Mouse (Mus musculus) mature B cell (primary cell): Measurements from ENCODE around the gene Hira.
"Not testable (repeated sequence)": the region's sequence is repeated elsewhere in the genome, so short reads cannot be mapped to it uniquely, and the experiment has no call there.

Experiments used
- in situ Hi-C: fragments of 300-500 bp; cut with MboI; formaldehyde crosslinking; loops from 2 replicates; pipeline ENCODE4 v1.14.3; 2019

Gene Hira

DNA sequence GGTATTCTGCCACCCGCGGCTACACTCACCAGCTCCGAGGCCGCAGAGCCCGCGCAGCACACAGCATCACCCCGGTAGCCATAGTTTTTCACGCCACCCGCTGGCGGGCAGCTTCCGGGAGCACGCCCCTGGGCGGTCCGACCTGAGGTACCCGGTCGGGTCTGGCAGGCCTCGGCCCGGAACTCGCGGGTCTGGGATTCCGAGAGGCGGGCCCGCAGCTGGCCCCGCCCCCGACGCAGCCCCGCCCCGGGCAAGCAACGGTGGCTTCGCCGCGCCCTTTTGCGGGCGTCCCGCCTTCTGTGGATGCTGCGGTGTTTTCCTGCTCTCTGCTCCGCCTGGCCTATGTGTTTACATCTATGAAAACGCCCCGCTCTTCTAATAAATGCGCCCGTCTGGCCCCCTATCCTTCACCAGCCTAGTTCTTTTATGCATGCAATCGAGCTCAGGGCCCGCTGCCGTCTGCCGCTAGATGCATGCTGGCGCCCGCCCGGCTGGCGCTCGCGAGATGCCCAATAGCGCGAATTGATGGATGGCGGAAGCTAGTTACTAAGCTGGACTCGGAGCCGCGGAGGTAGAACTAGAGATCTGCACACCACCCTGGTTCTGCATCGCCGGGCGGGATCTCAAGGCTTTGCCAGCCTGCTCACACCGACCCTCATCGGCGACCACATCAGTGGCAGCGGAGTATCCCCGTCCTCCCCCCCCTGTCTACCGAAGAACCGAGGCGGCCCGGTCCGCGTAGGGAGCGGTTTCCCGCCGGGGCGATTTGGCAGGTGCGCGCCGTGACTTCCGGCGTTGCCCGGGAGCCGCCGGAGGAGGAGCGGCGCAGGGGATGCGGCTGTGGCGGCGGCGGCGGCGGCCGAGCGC, at the start of gene Hira, which contains the start of gene Mrpl40:
TSS of gene Hira (plus strand) at position 596 of the 867 bp plus-strand sequence.
TSS of gene Mrpl40 (minus strand) at position 421 of the 867 bp plus-strand sequence.
- in situ Hi-C loops, result no loop called here

DNA sequence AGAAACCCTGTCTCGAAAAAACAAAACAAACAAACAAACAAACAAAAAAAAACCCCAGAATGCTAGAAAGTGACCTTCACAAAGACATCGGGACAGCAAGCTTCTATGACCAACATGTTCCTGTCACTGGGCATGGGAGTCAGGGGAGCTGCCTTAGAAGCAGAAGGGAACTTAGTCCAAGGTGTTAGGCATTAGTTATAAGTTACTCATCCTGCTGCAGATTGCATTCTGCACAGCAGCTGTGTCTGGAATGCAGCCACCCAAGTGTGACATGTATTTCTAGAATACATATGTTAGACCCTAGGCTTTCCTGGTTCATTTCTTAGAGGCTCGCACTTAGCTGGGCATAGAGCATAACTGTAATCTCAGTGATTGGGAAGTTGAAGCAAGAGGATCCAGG, 48.2 kb upstream of the Hira start:
- in situ Hi-C loops, result no loop called here

DNA sequence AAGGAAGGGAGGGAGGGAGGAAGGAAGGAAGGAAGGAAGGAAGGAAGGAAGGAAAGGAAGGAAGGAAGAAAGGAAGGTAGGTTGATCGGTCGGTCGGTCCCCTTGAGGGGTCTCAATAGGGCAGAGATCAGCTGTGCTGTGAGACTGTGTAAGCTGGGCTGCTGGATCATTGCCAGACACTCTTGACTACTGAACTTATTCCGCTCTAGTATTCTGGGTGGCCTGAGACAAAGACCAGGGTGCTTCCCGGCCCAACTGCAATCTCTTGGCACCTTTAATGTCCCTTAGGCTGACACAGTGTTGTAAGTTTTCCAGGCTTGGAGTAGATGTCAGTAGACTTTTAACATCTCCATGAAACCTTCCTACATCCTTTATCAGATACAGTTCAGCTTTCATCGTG, 47.7 kb upstream of the Hira start:
- in situ Hi-C loops, result no loop called here

DNA sequence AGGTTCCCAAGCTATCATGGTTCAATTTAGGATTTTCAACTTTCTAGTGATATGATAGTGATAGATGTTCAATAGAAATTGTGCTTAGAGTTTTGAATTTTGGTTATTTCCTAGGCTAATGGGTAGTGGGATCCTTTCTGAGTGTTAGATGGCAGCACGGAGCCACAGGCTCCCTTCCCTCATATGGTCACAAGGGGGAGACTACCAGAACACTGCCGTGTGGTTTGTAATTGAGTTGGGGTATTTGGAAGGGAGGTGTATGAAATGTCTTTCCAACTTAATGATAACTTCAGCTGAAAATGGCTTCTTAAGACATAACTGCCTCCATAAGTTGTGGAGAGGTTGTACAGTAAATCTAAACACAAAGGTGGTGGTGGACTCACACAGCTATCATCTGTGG, 43.4 kb upstream of the Hira start:
- in situ Hi-C loops, result no loop called here

DNA sequence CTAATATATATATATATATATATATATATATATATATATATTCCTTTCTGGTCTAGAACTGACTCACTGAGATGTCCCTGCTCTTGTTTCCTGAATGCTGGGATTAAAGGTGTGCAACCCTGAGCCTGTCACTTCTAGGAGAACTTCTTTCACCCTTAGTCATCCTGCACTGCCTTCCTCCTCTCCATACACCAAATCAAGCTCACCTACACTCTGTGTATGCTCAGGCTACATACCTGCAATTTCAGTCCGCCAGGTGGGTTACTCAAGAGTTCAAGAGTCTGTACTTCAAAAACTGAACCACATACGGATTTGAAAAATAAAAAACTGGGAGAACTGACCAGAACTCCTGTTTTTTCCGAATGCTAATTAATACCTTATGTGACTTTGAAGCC, 40.8 kb upstream of the Hira start:
- in situ Hi-C loops, result no loop called here

DNA sequence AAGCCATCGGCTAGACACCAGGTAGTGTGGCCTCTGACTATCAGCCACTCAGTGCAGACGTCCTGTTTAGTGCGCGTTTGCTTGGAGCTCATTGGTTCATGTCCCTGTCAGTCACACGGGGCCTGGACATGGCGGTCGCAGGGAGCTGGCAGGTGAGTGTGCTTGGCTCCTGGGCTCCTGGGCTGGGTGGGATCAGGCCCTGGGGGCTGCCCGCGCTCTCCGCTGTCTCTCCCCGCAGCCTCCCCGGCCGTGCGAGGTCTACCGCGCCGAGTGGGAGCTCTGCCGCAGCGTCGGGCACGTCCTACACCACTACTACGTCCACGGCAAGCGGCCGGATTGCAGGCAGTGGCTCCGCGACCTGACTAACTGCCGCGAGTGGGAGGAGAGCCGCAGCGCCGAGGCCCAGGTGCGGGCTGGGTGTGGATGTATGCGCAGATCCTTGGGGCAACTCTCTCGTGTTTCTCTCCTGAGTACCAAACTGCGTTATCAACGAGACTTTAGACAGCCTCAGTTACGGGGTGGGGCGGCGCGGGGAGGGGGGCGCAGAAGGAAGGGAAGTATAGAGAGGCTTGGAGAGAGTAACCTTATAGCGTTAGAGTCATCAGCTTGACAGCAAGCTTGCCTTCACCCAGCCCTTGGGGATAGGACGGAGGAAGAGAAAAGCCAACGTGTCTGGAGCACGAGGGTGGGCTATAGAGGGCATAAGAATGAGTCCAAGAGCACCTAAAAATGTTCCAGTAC, 40.2 kb upstream of the Hira start, which contains the start of the genes 2510002D24Rik and Gm28539:
TSS of gene 2510002D24Rik (plus strand) at position 111 of the 741 bp plus-strand sequence.
TSS of gene Gm28539 (plus strand) at position 117 of the 741 bp plus-strand sequence.
- in situ Hi-C loops, result no loop called here

DNA sequence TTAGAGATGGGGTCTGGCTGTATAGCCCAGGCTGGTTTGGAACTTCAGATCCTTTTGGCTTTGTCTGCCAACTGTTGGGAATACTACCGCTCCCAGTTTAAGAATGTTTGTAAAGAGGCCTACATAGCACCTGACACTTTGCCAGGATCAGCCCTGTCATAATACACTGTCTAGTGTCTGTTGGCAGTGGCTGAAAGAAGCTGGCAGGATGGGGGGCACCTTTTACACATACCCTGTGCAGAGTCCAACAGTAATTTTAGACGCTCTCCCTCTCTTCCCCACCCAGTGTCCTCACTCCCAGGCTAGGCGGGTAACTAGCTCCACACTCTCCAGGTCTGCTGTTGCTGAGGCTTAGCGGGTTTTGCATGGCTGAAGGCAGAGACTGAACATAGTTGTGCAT, 38.5 kb upstream of the Hira start:
- in situ Hi-C loops, result no loop called here

DNA sequence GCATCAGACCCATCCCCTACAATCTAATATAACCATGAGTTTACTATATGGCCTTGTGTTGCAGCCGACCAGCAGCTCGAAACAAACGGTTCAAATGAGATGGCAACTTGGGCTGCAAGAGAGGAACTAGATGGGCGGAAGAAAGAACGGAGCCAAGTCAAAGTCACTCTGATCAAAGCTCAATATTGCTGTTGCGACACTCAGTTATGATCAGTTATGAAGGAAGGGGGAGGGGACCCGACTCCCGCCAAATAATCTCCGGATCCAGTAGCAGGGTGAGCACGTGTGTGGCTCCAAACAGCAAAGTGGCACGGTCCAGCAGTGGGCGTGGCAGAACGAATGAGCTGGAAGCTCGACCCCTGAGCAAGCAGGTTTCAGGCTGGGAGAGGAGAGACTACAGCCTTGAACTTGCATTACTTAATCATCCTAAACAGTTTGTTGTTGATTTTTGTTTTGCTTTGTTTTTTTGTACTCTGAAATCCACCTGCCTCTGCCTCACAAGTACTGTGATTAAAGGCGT, 30.5 kb upstream of the Hira start:
- in situ Hi-C loops, result no loop called here

DNA sequence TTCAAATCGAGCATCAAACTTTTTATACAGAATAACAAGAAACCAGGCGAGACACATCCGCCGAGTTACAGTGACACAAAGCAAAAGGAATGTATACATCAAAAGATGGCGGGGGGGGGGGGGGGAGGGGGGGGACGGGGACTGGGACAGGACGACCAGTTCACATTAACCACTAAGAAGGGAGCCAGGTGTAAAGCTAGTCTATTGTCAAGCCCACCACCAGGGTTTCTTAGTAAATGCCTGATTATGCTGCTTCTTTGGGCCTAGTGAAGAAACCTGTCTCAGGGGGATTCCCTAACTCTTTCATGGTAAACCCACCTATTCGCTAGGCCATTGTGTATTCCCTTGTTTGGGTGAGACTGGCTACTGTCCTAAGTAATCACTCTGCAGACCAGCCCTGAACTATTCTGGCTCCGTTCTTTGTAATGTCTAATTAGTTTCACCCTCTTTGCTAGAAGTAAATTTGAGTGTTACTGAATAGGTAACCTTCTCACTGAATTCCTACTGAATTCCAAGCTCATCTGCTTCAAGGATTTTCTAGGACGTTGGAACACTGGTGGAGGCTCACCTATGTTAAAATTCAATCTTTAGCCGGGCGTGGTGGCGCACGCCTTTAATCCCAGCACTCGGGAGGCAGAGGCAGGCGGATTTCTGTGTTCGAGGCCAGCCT, 27.2 kb upstream of the Hira start:
- in situ Hi-C loops, result not testable (repeated sequence)

DNA sequence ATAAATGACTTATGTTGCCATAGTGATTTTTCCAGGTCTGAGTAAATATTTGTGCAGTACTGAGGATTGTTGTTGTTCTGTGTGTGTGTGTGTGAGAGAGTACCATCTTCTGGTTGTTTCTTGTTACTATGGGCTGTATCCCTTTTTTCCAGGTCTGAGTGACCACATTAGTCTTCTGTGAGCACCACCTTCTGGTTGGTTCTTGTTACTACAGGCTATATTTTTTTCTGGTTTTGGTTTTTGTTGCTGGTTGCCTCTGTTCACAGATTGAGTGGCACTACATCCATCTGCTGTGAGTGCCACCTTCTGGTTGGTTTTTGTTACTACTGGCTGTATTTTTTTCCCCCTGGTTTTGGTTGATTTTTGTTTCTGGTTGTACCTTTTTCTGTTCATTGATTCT, 18.3 kb upstream of the Hira start:
- in situ Hi-C loops, result no loop called here

DNA sequence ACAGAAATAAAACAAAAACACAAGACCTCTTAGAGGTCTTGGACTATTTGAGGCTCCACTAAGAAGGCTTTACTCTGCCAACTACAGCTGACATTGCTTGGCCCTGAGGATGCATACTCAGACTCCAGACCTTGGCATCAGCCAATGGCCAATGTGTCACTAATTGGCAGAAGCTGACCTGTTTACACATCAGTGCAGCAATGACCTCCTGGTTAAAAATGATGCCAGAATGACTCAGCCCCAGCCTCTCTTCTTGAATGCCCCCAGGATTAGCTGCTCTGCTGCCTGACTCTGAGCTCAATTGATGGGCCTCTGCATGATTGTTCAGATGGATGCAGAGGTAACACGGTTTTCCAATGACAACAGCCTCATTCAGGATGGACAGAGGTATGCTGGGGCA, 16.7 kb upstream of the Hira start:
- in situ Hi-C loops, result no loop called here

DNA sequence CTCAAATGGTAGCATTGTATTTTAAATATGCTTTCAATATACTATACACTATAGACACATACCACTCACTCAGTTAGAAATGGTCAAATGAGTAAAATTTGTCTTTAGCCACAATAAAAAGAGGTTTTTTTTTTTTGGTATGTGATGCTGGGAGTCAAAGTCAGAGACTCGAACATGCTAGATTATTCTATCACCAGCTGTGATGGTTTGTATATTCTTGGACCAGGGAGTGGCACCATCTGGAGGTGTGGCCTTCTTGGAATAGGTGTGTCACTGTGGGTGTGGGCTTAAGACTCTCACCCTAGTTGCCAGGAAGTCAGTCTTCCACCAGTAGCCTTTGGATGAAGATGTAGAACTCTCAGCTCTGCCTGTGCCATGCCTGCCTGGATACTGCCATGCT, 6.3 kb upstream of the Hira start:
- in situ Hi-C loops, result not testable (repeated sequence)

DNA sequence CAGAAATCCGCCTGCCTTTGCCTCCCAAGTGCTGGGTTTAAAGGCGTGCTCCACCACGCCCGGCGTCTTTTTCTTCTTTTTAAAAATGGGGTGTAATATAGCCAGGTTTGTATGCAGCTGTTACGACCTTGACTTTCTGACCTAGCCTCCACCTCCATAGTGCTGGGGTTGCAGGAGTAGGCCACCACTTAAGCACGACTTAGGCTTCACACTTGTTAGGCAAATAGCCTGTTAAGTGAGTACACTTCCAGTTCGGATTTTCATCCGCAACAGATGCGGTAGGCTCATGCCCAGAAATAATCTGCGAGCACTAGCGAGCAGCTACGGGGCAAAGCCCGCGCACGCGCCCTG, 771 bp upstream of the Hira start:
- in situ Hi-C loops, result no loop called here

DNA sequence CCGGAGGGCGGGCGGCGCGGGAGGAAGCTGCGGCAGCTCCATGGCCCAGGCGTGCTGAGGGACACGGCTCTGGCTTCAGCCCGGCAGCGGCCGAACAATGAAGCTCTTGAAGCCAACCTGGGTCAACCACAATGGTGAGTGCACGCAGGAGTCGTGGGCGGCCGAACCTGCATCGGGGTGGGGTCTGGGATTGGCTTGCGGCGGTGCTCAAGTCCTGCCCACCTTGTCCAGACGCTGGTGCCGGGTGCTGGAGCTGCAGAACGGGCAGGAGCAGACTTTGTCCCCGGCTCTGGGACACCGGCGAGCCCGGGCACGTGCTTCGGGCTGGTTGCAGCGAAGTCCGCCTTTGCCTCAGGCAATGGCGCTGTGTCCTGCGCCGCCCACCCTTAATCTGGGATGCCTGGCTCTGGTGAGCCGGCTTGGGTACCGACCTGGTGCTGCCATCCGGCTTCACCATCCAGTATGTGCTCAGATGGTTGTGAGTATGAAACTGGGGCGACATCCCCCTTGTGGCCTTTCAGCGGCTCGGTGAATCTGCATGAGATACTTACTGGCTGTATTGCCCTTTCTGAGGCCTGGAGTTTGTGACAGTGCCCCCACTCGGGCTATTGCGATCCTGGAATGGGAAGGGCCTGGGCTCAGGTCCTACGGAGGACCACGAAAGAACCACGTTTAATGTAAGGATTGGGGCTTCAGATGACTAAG, 701 bp downstream of the Hira start:
- in situ Hi-C loops, result no loop called here

DNA sequence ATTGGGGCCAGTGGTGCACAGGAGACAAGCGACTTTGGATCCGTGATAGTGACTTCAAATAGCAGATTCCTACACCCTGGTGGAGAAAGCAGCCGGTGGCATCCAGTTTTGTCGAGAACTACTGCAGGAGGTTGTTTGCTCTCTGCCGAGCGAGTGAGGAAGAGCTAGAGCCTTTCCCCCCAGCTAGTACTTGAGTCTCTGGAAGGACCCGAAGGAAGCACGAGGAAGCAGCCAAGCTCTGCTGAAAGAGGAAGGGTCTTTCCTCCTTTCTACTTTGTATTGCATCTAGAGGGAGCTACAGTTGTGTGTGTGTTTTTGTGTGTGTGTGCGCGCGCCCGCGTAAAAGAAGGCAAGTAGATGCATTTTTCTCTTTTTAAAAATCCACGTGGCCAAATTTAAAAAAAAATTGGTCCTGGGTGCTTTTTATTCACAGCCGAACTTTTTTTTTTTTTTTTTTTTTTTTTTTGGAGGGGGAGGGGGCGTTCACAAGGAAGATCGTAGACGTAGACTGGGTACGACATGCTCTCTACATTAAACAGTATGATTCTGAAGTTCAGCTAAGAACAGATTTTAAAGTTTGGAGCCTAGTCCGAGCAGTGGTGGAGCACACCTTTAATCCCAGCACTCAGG, 1.4 kb downstream of the Hira start:
- in situ Hi-C loops, result no loop called here

DNA sequence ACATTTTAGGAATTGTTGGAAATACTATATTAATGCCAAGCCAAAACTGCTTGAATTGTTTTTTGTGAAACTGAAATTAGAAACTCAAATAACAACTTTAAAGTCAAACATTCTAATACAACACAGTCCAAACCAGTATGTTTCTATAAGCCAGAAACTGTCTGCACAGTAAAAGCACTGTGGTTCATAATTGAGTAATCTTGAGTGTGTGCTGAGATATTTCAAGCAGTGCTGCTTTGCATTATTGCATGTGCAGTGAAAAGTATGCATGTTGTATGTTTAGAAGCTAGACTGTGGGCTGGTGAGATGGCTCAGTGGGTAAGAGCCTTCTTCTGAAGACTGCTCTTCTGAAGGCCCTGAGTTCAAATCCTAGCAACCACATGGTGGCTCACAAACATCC, 7.2 kb downstream of the Hira start:
- in situ Hi-C loops, result no loop called here

DNA sequence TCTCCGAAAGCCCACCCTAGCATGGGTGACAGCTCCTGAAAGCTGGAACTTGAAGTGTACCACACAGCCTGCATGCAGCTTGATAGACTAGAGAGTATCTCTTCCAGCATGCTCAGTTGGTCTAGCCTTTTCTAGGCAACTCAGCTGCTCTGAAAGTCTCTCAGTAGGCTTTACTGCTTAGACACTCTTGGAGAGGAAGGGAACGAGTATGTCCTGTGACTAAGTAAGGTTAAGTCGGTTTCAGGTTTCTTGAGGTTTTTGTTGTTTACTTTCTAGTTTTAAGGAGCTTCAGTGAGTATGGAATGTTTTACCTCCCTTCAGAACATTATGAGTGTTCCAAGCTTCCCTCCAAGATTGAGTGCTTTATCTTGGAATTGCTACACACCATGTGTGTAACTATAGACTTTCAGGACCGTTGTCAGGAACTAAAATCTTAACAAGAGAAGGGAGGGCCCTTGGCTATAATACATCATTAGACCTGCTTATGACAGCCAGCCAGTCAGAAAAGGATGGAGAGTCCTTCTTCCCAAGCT, 17.1 kb downstream of the Hira start:
- in situ Hi-C loops, result no loop called here

DNA sequence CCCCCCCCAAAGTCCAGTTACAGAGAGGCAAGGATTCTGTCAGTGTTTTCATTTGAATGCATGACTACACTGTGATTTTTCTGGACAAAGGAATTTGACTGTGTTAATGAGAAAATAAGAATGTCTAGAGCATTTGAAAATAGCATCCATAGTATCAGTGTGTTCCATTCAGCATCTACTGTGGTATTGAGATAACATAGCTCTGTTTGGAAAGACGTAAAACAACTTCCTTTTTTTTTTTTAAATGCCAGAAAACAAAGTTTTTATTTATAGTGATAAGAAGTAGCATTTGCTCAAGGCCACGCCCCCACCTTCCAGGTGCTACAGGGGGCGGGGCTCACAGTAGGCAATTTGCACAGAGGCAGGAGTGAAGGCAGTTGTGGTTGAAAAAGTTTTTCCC, 18.4 kb downstream of the Hira start:
- in situ Hi-C loops, result no loop called here

DNA sequence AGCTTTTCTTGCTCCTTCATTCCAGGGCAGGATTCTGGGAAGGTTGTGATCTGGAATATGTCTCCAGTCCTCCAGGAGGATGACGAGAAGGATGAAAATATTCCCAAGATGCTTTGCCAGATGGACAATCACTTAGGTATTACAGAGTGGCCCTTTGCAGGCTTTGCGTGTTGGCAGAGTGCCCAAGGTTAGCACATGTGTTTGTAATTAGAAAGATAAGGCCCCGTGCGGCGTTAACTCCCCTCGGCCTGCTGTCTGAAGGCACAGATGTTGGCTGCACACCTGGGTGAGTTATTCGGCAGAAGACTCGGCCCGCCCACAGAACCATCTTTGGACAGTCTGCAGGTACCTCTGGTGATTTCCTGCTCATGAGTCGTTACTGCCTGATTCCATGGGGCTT, 19.6 kb downstream of the Hira start:
- in situ Hi-C loops, result no loop called here

DNA sequence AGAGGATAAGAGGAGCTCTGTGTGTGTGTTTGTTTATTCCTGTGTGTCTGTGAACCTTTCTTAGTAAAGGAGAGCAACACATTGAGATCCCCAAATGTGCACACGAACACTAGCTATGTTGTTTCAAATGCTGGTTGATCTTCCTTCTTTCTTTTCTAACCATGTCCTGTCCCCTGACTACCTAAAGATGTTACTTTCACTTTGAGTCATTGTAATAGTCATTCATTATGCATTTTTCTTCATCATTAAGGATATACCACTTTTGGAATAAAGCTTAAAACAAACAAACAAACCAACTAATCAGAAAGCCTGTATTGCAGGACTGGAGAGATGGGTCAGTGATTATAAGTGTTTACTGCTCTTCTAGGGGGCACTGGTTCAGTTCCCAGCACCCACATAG, 28.8 kb downstream of the Hira start:
- in situ Hi-C loops, result no loop called here

DNA sequence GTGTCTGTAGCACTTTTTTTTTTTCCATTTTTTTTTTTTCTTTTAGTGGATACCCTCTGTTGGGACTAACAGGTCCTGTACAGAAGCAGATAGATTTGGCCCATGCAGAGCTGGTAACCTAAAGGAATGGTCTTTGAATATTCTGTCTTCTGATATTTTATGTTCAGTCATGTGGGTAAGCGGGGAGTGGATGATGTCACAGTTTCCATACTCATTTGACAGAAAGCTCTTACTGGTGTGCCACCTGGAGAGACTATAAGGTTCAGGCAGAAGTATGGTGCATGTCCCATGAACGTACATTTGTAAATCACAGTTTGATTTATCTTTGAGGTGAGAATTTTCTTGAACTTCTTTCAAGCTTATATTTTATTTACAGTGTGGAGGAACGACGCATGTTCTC, 39.2 kb downstream of the Hira start:
- in situ Hi-C loops, result no loop called here
